Mouse (Mus musculus) midbrain, embryonic 11.5 days (tissue): ENCODE data around the gene Myo15b. TPM values are rescaled to one million over a fixed set of nuclear protein-coding genes. Genes with fewer than 3 reads are reported as not detected.

Source experiments
- ATAC-seq: fragments of 200-750 bp; cut with Nextera tagmentation; 2 replicates; pipeline ENCODE4 v1.8.0; 2017; ENCODE audit warnings: moderate TSS enrichment, moderate library complexity; ENCODE audit not compliant: low FRiP score
- DNase-seq: peaks from one replicate; pipeline ENCODE4 v3.0.0; 2015; ENCODE audit warnings: low spot score; ENCODE audit errors: missing footprints
- H3K27ac ChIP-seq: fragments of 300-500 bp; sonication (generic); 2 replicates; pipeline ENCODE4 v1.5.1; 2014; ENCODE audit warnings: low read depth, low read length
- H3K27me3 ChIP-seq: fragments of 300-500 bp; sonication (generic); 2 replicates; pipeline ENCODE4 v1.6.1; 2014; ENCODE audit warnings: mild to moderate bottlenecking, low read length, moderate library complexity, mixed read lengths; ENCODE audit not compliant: control insufficient read depth, insufficient read depth
- H3K36me3 ChIP-seq: fragments of 300-500 bp; sonication (generic); 2 replicates; pipeline ENCODE4 v1.6.1; 2014; ENCODE audit warnings: mild to moderate bottlenecking, low read length, moderate library complexity, mixed read lengths; ENCODE audit not compliant: control insufficient read depth, insufficient read depth
- H3K4me1 ChIP-seq: fragments of 300-500 bp; sonication (generic); 2 replicates; pipeline ENCODE4 v1.6.1; 2014; ENCODE audit warnings: low read length; ENCODE audit not compliant: control insufficient read depth, insufficient read depth
- H3K4me2 ChIP-seq: fragments of 300-500 bp; sonication (generic); 2 replicates; pipeline ENCODE4 v1.6.1; 2014; ENCODE audit warnings: mild to moderate bottlenecking, moderate library complexity
- H3K4me3 ChIP-seq: fragments of 300-500 bp; sonication (generic); 2 replicates; pipeline ENCODE4 v1.5.1; 2014; ENCODE audit warnings: low read depth, low read length
- H3K9ac ChIP-seq: fragments of 300-500 bp; sonication (generic); 2 replicates; pipeline ENCODE4 v1.6.1; 2014; ENCODE audit warnings: low read length
- H3K9me3 ChIP-seq: fragments of 300-500 bp; sonication (generic); 2 replicates; pipeline ENCODE4 v1.6.1; 2016; ENCODE audit warnings: low read length; ENCODE audit not compliant: control insufficient read depth
- WGBS: fragments of 180-500 bp; shearing (Covaris S2); extraction: QIAGEN DNeasy Blood & Tissue Kit; methylation state at CpG from one replicate; pipeline ENCODE4 v1.1.7; 2014; 5-methylcytosine and 5-hydroxymethylcytosine counted together
- polyA plus RNA-seq: library from polyadenylated mRNA; unstranded; fragments of >200 nt; fragmentation: Nextera tagmentation; extraction: Ambion mirVana; gene quantifications from 2 replicates; pipeline ENCODE4 v1.2.1, GENCODE M21; 2014

The Myo15b gene
- polyA plus RNA-seq, 1 experiment from 2014 or later = not detected

GRCm38 (mm10) chr11:115933108-115933746, 75.0 kb downstream of the Myo15b start, which contains the start of the genes Sap30bp and Recql5:
Gene Sap30bp (plus strand): TSS chr11:115933282.
Gene Recql5 (minus strand): TSS chr11:115933477.
- Histone ChIP-seq H3K4me1 (peaks cover 16% of the 10 kb centered on the region), H3K4me2 (peak within 1 kb of the TSS; percentile 92), H3K9me3 (no peaks in the 10 kb centered on the region), H3K27ac (no peak within 1 kb of the TSS), H3K27me3 (no peaks in the 10 kb centered on the region), H3K9ac (peak within 1 kb of the TSS; percentile 84), H3K36me3 (peaks cover 3% of the 10 kb centered on the region; the same call in 1 of the 2 replicates), H3K4me3 (peak within 1 kb of the TSS; percentile 82)
- DNase-seq = peak; percentile 100
- WGBS = under 1% methylated on average over 28 of the region's 28 CpGs
- ATAC-seq = peak; percentile 100

GRCm38 (mm10) chr11:115933747-115934110, 75.5 kb downstream of the Myo15b start:
- peak overlapping the region; percentile 84 for H3K9ac ChIP-seq
- H3K36me3 ChIP-seq = peaks cover 4% of the 10 kb centered on the region; the same call in 1 of the 2 replicates
- under 1% methylated on average over 16 of the region's 16 CpGs for WGBS
- DNase-seq (no peak), ATAC-seq (peak; percentile 74)
- H3K27ac ChIP-seq = no peak overlapping the region
- peak overlapping the region; percentile 82 for H3K4me3 ChIP-seq
- no peaks in the 10 kb centered on the region for H3K27me3 ChIP-seq
- peak overlapping the region; percentile 67 for H3K4me2 ChIP-seq
- peaks cover 16% of the 10 kb centered on the region for H3K4me1 ChIP-seq
- H3K9me3 ChIP-seq = no peaks in the 10 kb centered on the region

- ATAC-seq (no peak), DNase-seq (peak; percentile 93)
- no peak overlapping the region for H3K27ac ChIP-seq
- H3K4me2 ChIP-seq = no peak overlapping the region
- WGBS = 41% methylated on average over 6 of the region's 6 CpGs
- no peaks in the 10 kb centered on the region for H3K27me3 ChIP-seq
- no peak overlapping the region for H3K9ac ChIP-seq
- H3K4me3 ChIP-seq = no peak overlapping the region
- H3K4me1 ChIP-seq = no peaks in the 10 kb centered on the region; the same call in 1 of the 2 replicates
- H3K9me3 ChIP-seq = no peaks in the 10 kb centered on the region
- H3K36me3 ChIP-seq = peaks cover 7% of the 10 kb centered on the region; the same call in 1 of the 2 replicates
Observed at GRCm38 (mm10) chr11:115939690-115940329, 81.6 kb downstream of the Myo15b start.

GRCm38 (mm10) chr11:115941980-115942379, 83.8 kb downstream of the Myo15b start:
- peaks cover 5% of the 10 kb centered on the region; the same call in 1 of the 2 replicates for H3K36me3 ChIP-seq

More at GRCm38 (mm10) chr11:115941980-115942379, 83.8 kb downstream of the Myo15b start:
- H3K4me3 ChIP-seq = no peak overlapping the region
- ATAC-seq = no peak
- no peaks in the 10 kb centered on the region for H3K9me3 ChIP-seq
- no peaks in the 10 kb centered on the region for H3K27me3 ChIP-seq
- 83% methylated on average over 7 of the region's 7 CpGs for WGBS
- no peak overlapping the region for H3K4me2 ChIP-seq
- H3K9ac ChIP-seq = no peak overlapping the region
- no peak for DNase-seq
- H3K4me1 ChIP-seq = no peaks in the 10 kb centered on the region
- no peak overlapping the region for H3K27ac ChIP-seq

Other genes starting within 250 kb of the Myo15b start
- 14.0 and 16.4 TPM in 2 replicates for gene Mif4gd, start 245.4 kb upstream of the Myo15b start, polyA plus RNA-seq
- 20.3 and 24.0 TPM in 2 replicates for gene Slc25a19, start 230.1 kb upstream of the Myo15b start, polyA plus RNA-seq
- gene Grb2, start 149.8 kb upstream of the Myo15b start, polyA plus RNA-seq = 74.3 and 77.7 TPM in 2 replicates
- 15.1 and 16.7 TPM in 2 replicates for gene Tmem94, start 93.0 kb upstream of the Myo15b start, polyA plus RNA-seq
- gene Caskin2, start 44.8 kb upstream of the Myo15b start, polyA plus RNA-seq = 10.4 and 11.7 TPM in 2 replicates
- 20.8 and 21.7 TPM in 2 replicates for gene Tsen54, start 43.7 kb upstream of the Myo15b start, polyA plus RNA-seq
- 2.4 and 2.5 TPM in 2 replicates for gene Llgl2, start 34.4 kb upstream of the Myo15b start, polyA plus RNA-seq
- gene Smim5, start 41.6 kb downstream of the Myo15b start, polyA plus RNA-seq = 0.27 and 0.59 TPM in 2 replicates
- 0.46 TPM in 1 of 2 replicates, not detected in the other for gene Smim6, start 53.6 kb downstream of the Myo15b start, polyA plus RNA-seq
- 58.3 and 61.5 TPM in 2 replicates for gene Sap30bp, start 74.9 kb downstream of the Myo15b start, polyA plus RNA-seq
- 16.1 and 18.4 TPM in 2 replicates for gene Recql5, start 75.1 kb downstream of the Myo15b start, polyA plus RNA-seq
- gene Itgb4, start 116.3 kb downstream of the Myo15b start, polyA plus RNA-seq = 0.23 and 0.25 TPM in 2 replicates
- gene Galk1, start 154.3 kb downstream of the Myo15b start, polyA plus RNA-seq = 82.5 and 93.4 TPM in 2 replicates
- gene H3f3b, start 169.6 kb downstream of the Myo15b start, polyA plus RNA-seq = 1,982 and 2,171 TPM in 2 replicates
- gene Unk, start 171.9 kb downstream of the Myo15b start, polyA plus RNA-seq = 23.4 and 24.1 TPM in 2 replicates
- 0.82 and 1.1 TPM in 2 replicates for gene Unc13d, start 219.6 kb downstream of the Myo15b start, polyA plus RNA-seq
- gene Wbp2, start 228.6 kb downstream of the Myo15b start, polyA plus RNA-seq = 84.9 and 86.8 TPM in 2 replicates